Mouse (Mus musculus): ENCODE measurements around the gene Adgrv1. TPM values are rescaled to one million over a fixed set of nuclear protein-coding genes. Genes with fewer than 3 reads are reported as not detected.
A peak's percentile ranks its signal among the peaks of the same experiment; 100 is the strongest.

The Adgrv1 gene
- polyA plus RNA-seq, 1 experiment from 2014 or later = 2.2 TPM

DNA sequence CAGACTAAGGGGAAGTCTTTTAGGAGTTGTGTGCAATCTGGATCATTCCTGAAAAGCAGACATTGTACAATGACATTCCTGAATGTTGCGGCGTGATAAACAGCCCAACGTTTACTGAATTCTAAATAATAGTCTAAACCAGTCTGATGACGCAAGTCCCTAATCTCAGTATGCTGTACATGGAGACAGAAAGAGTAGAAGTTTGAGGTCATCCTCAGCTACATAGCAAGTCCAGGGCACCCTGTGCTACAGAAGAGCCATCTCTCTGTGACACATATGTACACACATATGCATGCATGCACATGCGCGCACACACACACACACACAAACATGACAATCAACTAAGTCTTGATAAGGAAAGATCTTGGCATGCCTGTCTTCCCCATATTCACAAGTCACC is 262.8 kb downstream of the Adgrv1 start:
- DNase-seq (ENCODE audit: low spot score) (no peak), ATAC-seq (no peak)
- Histone ChIP-seq H3K4me3 (ENCODE audit: low read depth, low read length) (no peak overlapping the region), H3K36me3 (ENCODE audit: insufficient read depth, low read length) (no peaks in the 10 kb centered on the region), H3K27me3 (replicated peaks; ENCODE audit: insufficient read depth, low read length) (no peaks in the 10 kb centered on the region), H3K27ac (ENCODE audit: low read length) (no peak overlapping the region), H3K4me2 (replicated peaks; ENCODE audit: low read depth, low read length) (no peak overlapping the region), H3K9me3 (ENCODE audit: low read length) (no peaks in the 10 kb centered on the region), H3K4me1 (ENCODE audit: insufficient read depth, low read depth, low read length) (no peaks in the 10 kb centered on the region), H3K9ac (replicated peaks; ENCODE audit: low read depth) (no peak overlapping the region)
- 82% methylated on average over 6 of the region's 6 CpGs for WGBS
- TF ChIP-seq EP300 (IDR thresholded peaks at IDR 0.05) (no peak), CTCF (IDR thresholded peaks at IDR 0.05) (no peak)

DNA sequence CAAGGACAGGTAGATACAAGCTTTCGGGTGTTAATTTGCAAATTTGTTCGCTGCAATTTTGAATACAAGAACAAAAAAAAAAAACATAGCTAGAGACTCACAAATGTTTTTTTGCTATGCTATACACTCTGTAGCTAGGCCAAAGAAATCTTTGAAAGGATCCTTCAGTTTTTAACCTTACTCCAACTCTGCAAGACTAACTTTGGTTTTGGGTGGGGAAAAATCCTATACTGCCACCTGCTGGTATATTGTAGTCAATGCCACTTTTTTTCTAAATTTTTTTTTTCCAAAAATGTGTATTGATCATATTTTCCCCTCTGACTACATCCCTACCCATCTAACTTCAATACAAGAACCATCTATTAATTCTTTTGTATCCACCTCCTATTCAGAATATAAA is 263.4 kb downstream of the Adgrv1 start:
- no peak overlapping the region for H3K4me3 ChIP-seq (ENCODE audit: low read depth, low read length)
- H3K27me3 ChIP-seq (replicated peaks; ENCODE audit: insufficient read depth, low read length) = no peaks in the 10 kb centered on the region
- no peaks in the 10 kb centered on the region for H3K9me3 ChIP-seq (ENCODE audit: low read length)
- H3K9ac ChIP-seq (replicated peaks; ENCODE audit: low read depth) = no peak overlapping the region
- no peak overlapping the region for H3K27ac ChIP-seq (ENCODE audit: low read length)
- H3K4me2 ChIP-seq (replicated peaks; ENCODE audit: low read depth, low read length) = no peak overlapping the region
- TF ChIP-seq CTCF (IDR thresholded peaks at IDR 0.05) (peak; percentile 74), EP300 (IDR thresholded peaks at IDR 0.05) (no peak)
- DNase-seq (ENCODE audit: low spot score) (peak; percentile 65), ATAC-seq (no peak)
- no peaks in the 10 kb centered on the region for H3K4me1 ChIP-seq (ENCODE audit: insufficient read depth, low read depth, low read length)
- 71% methylated on average over 2 of the region's 2 CpGs for WGBS
- H3K36me3 ChIP-seq (ENCODE audit: insufficient read depth, low read length) = no peaks in the 10 kb centered on the region

DNA sequence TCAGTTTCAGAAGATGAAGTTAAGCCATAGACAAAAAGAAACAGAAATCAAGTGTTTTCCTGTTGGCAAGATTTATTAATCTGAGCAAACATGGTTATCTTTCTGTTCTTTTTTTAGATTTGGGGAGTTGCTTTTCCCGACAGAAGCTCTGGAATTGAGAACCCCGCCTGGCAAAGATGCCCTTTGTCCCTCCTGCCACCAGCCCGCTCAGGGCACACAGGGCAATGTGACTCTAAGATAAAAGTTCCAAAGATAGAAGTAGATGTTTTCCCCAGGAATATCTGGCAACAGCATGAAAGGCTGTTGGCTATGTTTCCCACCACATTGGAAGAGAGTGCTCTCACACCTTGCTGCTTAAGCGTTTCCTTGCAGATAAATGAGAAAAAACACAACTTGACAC is 264.0 kb downstream of the Adgrv1 start:
- no peak for ATAC-seq
- H3K36me3 ChIP-seq (ENCODE audit: insufficient read depth, low read length) = no peaks in the 10 kb centered on the region

GRCm38 (mm10) chr13:81367681-81368376 is 265.1 kb downstream of the Adgrv1 start:
- H3K9me3 ChIP-seq (ENCODE audit: low read length) = no peaks in the 10 kb centered on the region
- H3K4me3 ChIP-seq (ENCODE audit: low read depth, low read length) = no peak overlapping the region
- no peak overlapping the region for H3K27ac ChIP-seq (ENCODE audit: low read length)
- DNase-seq (ENCODE audit: low spot score) = no peak
- WGBS = 59% methylated on average over 4 of the region's 4 CpGs
- H3K4me2 ChIP-seq (replicated peaks; ENCODE audit: low read depth, low read length) = no peak overlapping the region
- TF ChIP-seq EP300 (IDR thresholded peaks at IDR 0.05) (no peak), CTCF (IDR thresholded peaks at IDR 0.05) (no peak)
- no peak overlapping the region for H3K9ac ChIP-seq (replicated peaks; ENCODE audit: low read depth)
- H3K36me3 ChIP-seq (ENCODE audit: insufficient read depth, low read length) = no peaks in the 10 kb centered on the region
- ATAC-seq = no peak
- no peaks in the 10 kb centered on the region for H3K27me3 ChIP-seq (replicated peaks; ENCODE audit: insufficient read depth, low read length)
- H3K4me1 ChIP-seq (ENCODE audit: insufficient read depth, low read depth, low read length) = no peaks in the 10 kb centered on the region

More for the DNA sequence above, 264.0 kb downstream of the Adgrv1 start:
- no peaks in the 10 kb centered on the region for H3K9me3 ChIP-seq (ENCODE audit: low read length)
- H3K27me3 ChIP-seq (replicated peaks; ENCODE audit: insufficient read depth, low read length) = no peaks in the 10 kb centered on the region
- DNase-seq (ENCODE audit: low spot score) = no peak
- H3K9ac ChIP-seq (replicated peaks; ENCODE audit: low read depth) = no peak overlapping the region
- no peak overlapping the region for H3K4me2 ChIP-seq (replicated peaks; ENCODE audit: low read depth, low read length)
- no peak overlapping the region for H3K27ac ChIP-seq (ENCODE audit: low read length)
- no peak overlapping the region for H3K4me3 ChIP-seq (ENCODE audit: low read depth, low read length)
- WGBS = 58% methylated on average over 4 of the region's 4 CpGs
- TF ChIP-seq CTCF (IDR thresholded peaks at IDR 0.05) (no peak), EP300 (IDR thresholded peaks at IDR 0.05) (no peak)
- H3K4me1 ChIP-seq (ENCODE audit: insufficient read depth, low read depth, low read length) = no peaks in the 10 kb centered on the region

GRCm38 (mm10) chr13:81360338-81360737 is 272.6 kb downstream of the Adgrv1 start:
- no peak overlapping the region for H3K27ac ChIP-seq (ENCODE audit: low read length)
- no peak overlapping the region for H3K4me2 ChIP-seq (replicated peaks; ENCODE audit: low read depth, low read length)
- H3K4me3 ChIP-seq (ENCODE audit: low read depth, low read length) = no peak overlapping the region
- DNase-seq (ENCODE audit: low spot score) (no peak), ATAC-seq (no peak)
- 67% methylated on average over 2 of the region's 2 CpGs for WGBS
- no peaks in the 10 kb centered on the region for H3K36me3 ChIP-seq (ENCODE audit: insufficient read depth, low read length)
- no peak overlapping the region for H3K9ac ChIP-seq (replicated peaks; ENCODE audit: low read depth)
- TF ChIP-seq CTCF (IDR thresholded peaks at IDR 0.05) (no peak), EP300 (IDR thresholded peaks at IDR 0.05) (no peak)
- H3K9me3 ChIP-seq (ENCODE audit: low read length) = no peaks in the 10 kb centered on the region
- H3K4me1 ChIP-seq (ENCODE audit: insufficient read depth, low read depth, low read length) = no peaks in the 10 kb centered on the region
- no peaks in the 10 kb centered on the region for H3K27me3 ChIP-seq (replicated peaks; ENCODE audit: insufficient read depth, low read length)

DNA sequence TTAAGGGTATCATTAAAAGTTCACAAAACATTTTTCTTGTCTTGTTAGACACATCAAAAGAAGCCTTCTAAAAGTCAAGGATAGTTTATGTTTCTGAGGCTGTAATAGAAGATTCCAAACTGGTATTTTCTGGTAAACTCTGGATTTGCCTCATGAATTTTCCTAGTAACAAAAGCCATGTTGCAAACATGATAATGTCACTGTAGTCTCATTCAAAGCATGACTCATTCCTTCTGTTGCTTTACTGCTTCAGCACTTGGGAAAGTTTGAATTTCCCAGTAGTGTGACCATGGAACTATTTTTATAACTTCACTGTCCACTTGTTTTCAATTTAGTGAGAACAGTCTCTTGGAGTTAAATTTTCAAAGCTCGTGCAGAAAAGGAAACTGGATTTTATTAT is 274.2 kb downstream of the Adgrv1 start:
- TF ChIP-seq EP300 (IDR thresholded peaks at IDR 0.05) = no peak
- no peak for TF ChIP-seq CTCF (IDR thresholded peaks at IDR 0.05)
- Histone ChIP-seq H3K4me2 (replicated peaks; ENCODE audit: low read depth, low read length) (no peak overlapping the region), H3K36me3 (ENCODE audit: insufficient read depth, low read length) (no peaks in the 10 kb centered on the region), H3K4me1 (ENCODE audit: insufficient read depth, low read depth, low read length) (no peaks in the 10 kb centered on the region), H3K27me3 (replicated peaks; ENCODE audit: insufficient read depth, low read length) (no peaks in the 10 kb centered on the region), H3K4me3 (ENCODE audit: low read depth, low read length) (no peak overlapping the region), H3K9me3 (ENCODE audit: low read length) (no peaks in the 10 kb centered on the region), H3K27ac (ENCODE audit: low read length) (no peak overlapping the region), H3K9ac (replicated peaks; ENCODE audit: low read depth) (no peak overlapping the region)
- peak; percentile 35; the same call in 1 of the 2 replicates for ATAC-seq
- DNase-seq (ENCODE audit: low spot score) = peak; percentile 26
- WGBS = 53% methylated on average over 1 of the region's 1 CpGs
